Mouse (Mus musculus) midbrain, embryonic 14.5 days (tissue): ENCODE measurements around the gene Lrrc49. TPM values are rescaled to one million over a fixed set of nuclear protein-coding genes. Genes with fewer than 3 reads are reported as not detected.

Source experiments
- ATAC-seq: fragments of 200-750 bp; cut with Nextera tagmentation; 2 replicates; pipeline ENCODE4 v1.8.0; 2017; ENCODE audit warnings: moderate number of reproducible peaks, moderate library complexity; ENCODE audit not compliant: low FRiP score, low TSS enrichment
- DNase-seq: peaks from one replicate; pipeline ENCODE4 v3.0.0-alpha.2; 2015
- H3K27ac ChIP-seq: fragments of 300-500 bp; sonication (generic); replicated peaks from 2 replicates; pipeline ENCODE4 v1.5.1; 2014; ENCODE audit warnings: mild to moderate bottlenecking, low read depth, low read length, moderate library complexity
- H3K27me3 ChIP-seq: fragments of 300-500 bp; sonication (generic); 2 replicates; pipeline ENCODE4 v1.6.1; 2014; ENCODE audit warnings: low read length, control low read depth, mixed read lengths; ENCODE audit not compliant: control insufficient read depth, insufficient read depth
- H3K36me3 ChIP-seq: fragments of 300-500 bp; sonication (generic); 2 replicates; pipeline ENCODE4 v1.6.1; 2014; ENCODE audit warnings: low read length, control low read depth; ENCODE audit not compliant: control insufficient read depth, insufficient read depth
- H3K4me1 ChIP-seq: fragments of 300-500 bp; sonication (generic); 2 replicates; pipeline ENCODE4 v1.6.1; 2014; ENCODE audit warnings: mild to moderate bottlenecking, antibody characterized with exemption, low read length, control low read depth; ENCODE audit not compliant: control insufficient read depth, insufficient read depth
- H3K4me2 ChIP-seq: fragments of 300-500 bp; sonication (generic); 2 replicates; pipeline ENCODE4 v1.6.1; 2014; ENCODE audit warnings: mild to moderate bottlenecking, low read length, moderate library complexity
- H3K4me3 ChIP-seq: fragments of 300-500 bp; sonication (generic); replicated peaks from 2 replicates; pipeline ENCODE4 v1.5.1; 2014; ENCODE audit warnings: low read depth, low read length
- H3K9ac ChIP-seq: fragments of 300-500 bp; sonication (generic); replicated peaks from 2 replicates; pipeline ENCODE4 v1.6.1; 2014; ENCODE audit warnings: mild to moderate bottlenecking, low read length, moderate library complexity
- H3K9me3 ChIP-seq: fragments of 300-500 bp; sonication (generic); 2 replicates; pipeline ENCODE4 v1.6.1; 2016; ENCODE audit warnings: low read length, control low read depth, mixed read lengths; ENCODE audit not compliant: control insufficient read depth
- WGBS: fragments of 180-500 bp; shearing (Covaris S2); extraction: QIAGEN DNeasy Blood & Tissue Kit; methylation state at CpG from one replicate; pipeline ENCODE4 v1.1.7; 2014; 5-methylcytosine and 5-hydroxymethylcytosine counted together
- polyA plus RNA-seq: library from polyadenylated mRNA; unstranded; fragments of >200 nt; fragmentation: Nextera tagmentation; extraction: Ambion mirVana; gene quantifications from 2 replicates; pipeline ENCODE4 v1.2.1, GENCODE M21; 2014

The Lrrc49 gene
- polyA plus RNA-seq = 74.3 and 90.8 TPM in 2 replicates

GRCm38 (mm10) chr9:60687891-60688324 lies at the start of gene Lrrc49:
Lrrc49 (minus strand) TSS chr9:60688158.
- peak; percentile 97 for DNase-seq
- peak; percentile 95 for ATAC-seq
- under 1% methylated on average over 21 of the region's 21 CpGs for WGBS
- H3K4me3 ChIP-seq = peak within 1 kb of the TSS; percentile 53
- H3K9me3 ChIP-seq = no peaks in the 10 kb centered on the region
- no peaks in the 10 kb centered on the region for H3K27me3 ChIP-seq
- H3K9ac ChIP-seq = peak within 1 kb of the TSS; percentile 59
- H3K27ac ChIP-seq = peak within 1 kb of the TSS; percentile 98
- H3K4me1 ChIP-seq = peaks cover 10% of the 10 kb centered on the region
- peak within 1 kb of the TSS; percentile 63 for H3K4me2 ChIP-seq
- peaks cover 18% of the 10 kb centered on the region for H3K36me3 ChIP-seq

GRCm38 (mm10) chr9:60734321-60734720 lies 46.4 kb upstream of the Lrrc49 start:
- ATAC-seq = no peak
- Histone ChIP-seq H3K4me1 (no peaks in the 10 kb centered on the region), H3K27ac (no peak overlapping the region), H3K36me3 (peaks cover 6% of the 10 kb centered on the region; the same call in 1 of the 2 replicates), H3K9ac (no peak overlapping the region), H3K27me3 (no peaks in the 10 kb centered on the region), H3K9me3 (no peaks in the 10 kb centered on the region), H3K4me2 (no peak overlapping the region), H3K4me3 (no peak overlapping the region)
- no peak for DNase-seq
- 97% methylated on average over 2 of the region's 2 CpGs for WGBS

DNA sequence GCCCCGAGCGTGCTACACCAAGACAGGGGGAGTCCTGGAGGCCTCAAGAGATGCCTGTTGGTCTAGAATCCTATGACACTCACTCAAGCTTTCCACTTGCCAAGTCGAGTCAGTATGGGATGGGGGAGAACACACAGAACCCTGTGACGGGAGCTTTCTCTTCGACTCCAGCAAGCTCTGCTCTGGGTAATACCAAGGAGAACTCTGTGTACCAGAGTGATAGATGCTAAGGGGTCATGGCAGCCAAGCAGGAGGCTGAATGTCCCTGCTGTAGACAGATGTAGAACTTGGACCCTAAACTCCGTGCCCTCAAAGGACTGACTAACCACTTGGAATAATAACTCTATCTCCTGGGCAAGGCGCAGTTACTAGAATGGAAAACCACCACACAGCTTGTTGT lies 37.0 kb upstream of the Lrrc49 start:
- no peak overlapping the region for H3K27ac ChIP-seq
- no peaks in the 10 kb centered on the region for H3K4me1 ChIP-seq
- no peaks in the 10 kb centered on the region for H3K9me3 ChIP-seq
- no peak overlapping the region for H3K9ac ChIP-seq
- ATAC-seq = no peak
- H3K27me3 ChIP-seq = no peaks in the 10 kb centered on the region
- no peaks in the 10 kb centered on the region for H3K36me3 ChIP-seq
- H3K4me2 ChIP-seq = no peak overlapping the region
- 92% methylated on average over 7 of the region's 7 CpGs for WGBS
- no peak for DNase-seq
- H3K4me3 ChIP-seq = no peak overlapping the region

GRCm38 (mm10) chr9:60719687-60720086 lies 31.7 kb upstream of the Lrrc49 start:
- no peaks in the 10 kb centered on the region for H3K4me1 ChIP-seq
- H3K27me3 ChIP-seq = no peaks in the 10 kb centered on the region
- no peak for ATAC-seq
- H3K36me3 ChIP-seq = no peaks in the 10 kb centered on the region
- WGBS = 88% methylated on average over 3 of the region's 3 CpGs
- H3K27ac ChIP-seq = no peak overlapping the region
- H3K4me3 ChIP-seq = no peak overlapping the region
- H3K4me2 ChIP-seq = no peak overlapping the region
- no peak for DNase-seq
- H3K9me3 ChIP-seq = no peaks in the 10 kb centered on the region
- H3K9ac ChIP-seq = no peak overlapping the region

GRCm38 (mm10) chr9:60718284-60718683 lies 30.3 kb upstream of the Lrrc49 start:
- Histone ChIP-seq H3K27me3 (no peaks in the 10 kb centered on the region), H3K4me2 (no peak overlapping the region), H3K4me1 (peaks cover 10% of the 10 kb centered on the region), H3K9ac (no peak overlapping the region), H3K4me3 (no peak overlapping the region), H3K9me3 (no peaks in the 10 kb centered on the region), H3K27ac (no peak overlapping the region), H3K36me3 (no peaks in the 10 kb centered on the region)
- DNase-seq (peak; percentile 66), ATAC-seq (no peak)
- WGBS = 58% methylated on average over 3 of the region's 3 CpGs

- 64% methylated on average over 5 of the region's 5 CpGs for WGBS
- Histone ChIP-seq H3K4me1 (peaks cover 17% of the 10 kb centered on the region), H3K9me3 (no peaks in the 10 kb centered on the region), H3K27ac (no peak overlapping the region), H3K9ac (no peak overlapping the region), H3K36me3 (no peaks in the 10 kb centered on the region), H3K4me2 (no peak overlapping the region), H3K27me3 (no peaks in the 10 kb centered on the region), H3K4me3 (no peak overlapping the region)
- DNase-seq = no peak
- ATAC-seq = no peak
Measured at GRCm38 (mm10) chr9:60715828-60716227, 27.9 kb upstream of the Lrrc49 start.

GRCm38 (mm10) chr9:60715271-60715670 lies 27.3 kb upstream of the Lrrc49 start:
- ATAC-seq (no peak), DNase-seq (no peak)
- Histone ChIP-seq H3K9me3 (no peaks in the 10 kb centered on the region), H3K36me3 (no peaks in the 10 kb centered on the region), H3K27ac (no peak overlapping the region), H3K4me1 (peaks cover 17% of the 10 kb centered on the region), H3K4me3 (no peak overlapping the region), H3K27me3 (no peaks in the 10 kb centered on the region), H3K9ac (no peak overlapping the region), H3K4me2 (peak overlapping the region; percentile 2; the same call in 1 of the 2 replicates)
- WGBS = 86% methylated on average over 4 of the region's 4 CpGs

DNA sequence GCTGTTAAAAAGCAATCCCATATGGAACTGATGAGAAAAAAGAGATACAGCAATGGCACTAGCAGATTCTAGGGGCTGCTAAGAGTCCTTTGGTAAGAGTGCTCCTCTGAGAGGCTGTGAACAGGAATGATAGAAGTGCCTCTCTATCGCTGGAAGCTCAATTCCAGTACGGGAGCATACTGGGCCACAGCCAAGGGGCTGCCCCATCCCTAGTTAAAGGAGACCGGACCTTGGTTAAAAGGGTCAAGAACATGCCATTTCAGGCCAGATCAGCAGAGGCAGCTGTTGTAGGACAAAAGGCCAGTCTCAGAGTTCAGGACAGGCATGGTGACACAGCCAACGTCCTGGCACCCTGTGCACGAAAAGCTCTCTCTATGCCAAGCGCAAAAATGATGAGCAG lies 26.2 kb upstream of the Lrrc49 start:
- Histone ChIP-seq H3K36me3 (no peaks in the 10 kb centered on the region), H3K9me3 (no peaks in the 10 kb centered on the region), H3K27ac (no peak overlapping the region), H3K4me1 (peaks cover 17% of the 10 kb centered on the region), H3K9ac (no peak overlapping the region), H3K4me3 (peak overlapping the region; percentile 59; the same call in 1 of the 2 replicates), H3K27me3 (no peaks in the 10 kb centered on the region), H3K4me2 (peak overlapping the region; percentile 96)
- ATAC-seq = no peak
- no peak for DNase-seq
- 82% methylated on average over 6 of the region's 6 CpGs for WGBS

GRCm38 (mm10) chr9:60713616-60714015 lies 25.7 kb upstream of the Lrrc49 start:
- Histone ChIP-seq H3K4me1 (peaks cover 17% of the 10 kb centered on the region), H3K27ac (no peak overlapping the region), H3K9ac (peak overlapping the region; percentile 86), H3K4me2 (peak overlapping the region; percentile 96), H3K36me3 (no peaks in the 10 kb centered on the region), H3K4me3 (peak overlapping the region; percentile 59), H3K27me3 (no peaks in the 10 kb centered on the region), H3K9me3 (no peaks in the 10 kb centered on the region)
- ATAC-seq = no peak
- 29% methylated on average over 4 of the region's 4 CpGs for WGBS
- DNase-seq = no peak
